Mouse (Mus musculus): Measurements from ENCODE around the gene Cfl1. TPM values are rescaled to one million over a fixed set of nuclear protein-coding genes. Genes with fewer than 3 reads are reported as not detected.

Gene Cfl1
- polyA plus RNA-seq, 1 experiment from 2014 or later = 2,930 TPM

- peaks cover 20% of the 10 kb centered on the region for H3K36me3 ChIP-seq
- no peak overlapping the region for H3K27ac ChIP-seq
- no peak overlapping the region for H3K9ac ChIP-seq
- H3K4me3 ChIP-seq (replicated peaks) = no peak overlapping the region
- no peaks in the 10 kb centered on the region for H3K27me3 ChIP-seq
- peaks cover 34% of the 10 kb centered on the region for H3K4me1 ChIP-seq
- H3K4me2 ChIP-seq = no peak overlapping the region
- H3K9me3 ChIP-seq (replicated peaks) = no peaks in the 10 kb centered on the region
- ATAC-seq (replicated peaks; ENCODE audit: low FRiP score) = no peak
- 55% methylated on average over 5 of the region's 5 CpGs for WGBS
These were observed 18.4 kb upstream of the Cfl1 start for GRCm38 (mm10) chr19:5471846-5472245.

GRCm38 (mm10) chr19:5472857-5473256 is 17.4 kb upstream of the Cfl1 start:
- H3K36me3 ChIP-seq = peaks cover 20% of the 10 kb centered on the region
- H3K4me2 ChIP-seq = peak overlapping the region; percentile 93
- peak overlapping the region; percentile 69; the same call in 1 of the 2 replicates for H3K4me3 ChIP-seq (replicated peaks)
- no peak for ATAC-seq (replicated peaks; ENCODE audit: low FRiP score)
- H3K9me3 ChIP-seq (replicated peaks) = no peaks in the 10 kb centered on the region
- H3K27ac ChIP-seq = peak overlapping the region; percentile 93; the same call in 1 of the 2 replicates
- 78% methylated on average over 3 of the region's 3 CpGs for WGBS
- H3K9ac ChIP-seq = no peak overlapping the region
- peaks cover 42% of the 10 kb centered on the region for H3K4me1 ChIP-seq
- H3K27me3 ChIP-seq = no peaks in the 10 kb centered on the region

- Histone ChIP-seq H3K27ac (peak within 1 kb of the TSS; percentile 93), H3K4me3 (replicated peaks) (peak within 1 kb of the TSS; percentile 69), H3K27me3 (no peaks in the 10 kb centered on the region), H3K4me1 (peaks cover 44% of the 10 kb centered on the region), H3K9me3 (replicated peaks) (no peaks in the 10 kb centered on the region), H3K4me2 (peak within 1 kb of the TSS; percentile 93), H3K9ac (peak within 1 kb of the TSS; percentile 73), H3K36me3 (peaks cover 27% of the 10 kb centered on the region)
- peak; percentile 71 for ATAC-seq (replicated peaks; ENCODE audit: low FRiP score)
- WGBS = 0% methylated on average over 22 of the region's 22 CpGs
These were observed 16.5 kb upstream of the Cfl1 start, which contains the start of gene Efemp2 for GRCm38 (mm10) chr19:5473720-5474119. Gene Efemp2, plus strand, starts transcription at chr19:5473954.

GRCm38 (mm10) chr19:5474281-5475068 is 15.8 kb upstream of the Cfl1 start:
- peak overlapping the region; percentile 93 for H3K27ac ChIP-seq
- under 1% methylated on average over 49 of the region's 68 CpGs for WGBS
- peak; percentile 65 for ATAC-seq (replicated peaks; ENCODE audit: low FRiP score)

GRCm38 (mm10) chr19:5475069-5475714 is 15.1 kb upstream of the Cfl1 start:
- H3K27me3 ChIP-seq = no peaks in the 10 kb centered on the region
- peaks cover 42% of the 10 kb centered on the region for H3K36me3 ChIP-seq
- ATAC-seq (replicated peaks; ENCODE audit: low FRiP score) = 0 out of 2 replicates have a peak, but pooled peaks have one; percentile 7

More at GRCm38 (mm10) chr19:5474281-5475068, 15.8 kb upstream of the Cfl1 start:
- no peaks in the 10 kb centered on the region for H3K27me3 ChIP-seq
- peaks cover 35% of the 10 kb centered on the region for H3K36me3 ChIP-seq
- peaks cover 44% of the 10 kb centered on the region for H3K4me1 ChIP-seq
- H3K9ac ChIP-seq = peak overlapping the region; percentile 73
- no peaks in the 10 kb centered on the region for H3K9me3 ChIP-seq (replicated peaks)
- peak overlapping the region; percentile 69 for H3K4me3 ChIP-seq (replicated peaks)
- H3K4me2 ChIP-seq = peak overlapping the region; percentile 93

GRCm38 (mm10) chr19:5477004-5477667 is 13.1 kb upstream of the Cfl1 start:
- 81% methylated on average over 10 of the region's 10 CpGs for WGBS
- no peaks in the 10 kb centered on the region for H3K9me3 ChIP-seq (replicated peaks)
- no peaks in the 10 kb centered on the region for H3K27me3 ChIP-seq
- H3K4me1 ChIP-seq = peaks cover 44% of the 10 kb centered on the region
- ATAC-seq (replicated peaks; ENCODE audit: low FRiP score) = no peak
- H3K27ac ChIP-seq = 0 out of 2 replicates have a peak overlapping the region, but pooled peaks have one; percentile 13
- peak overlapping the region; percentile 10; the same call in 1 of the 2 replicates for H3K9ac ChIP-seq
- H3K36me3 ChIP-seq = peaks cover 61% of the 10 kb centered on the region
- H3K4me3 ChIP-seq (replicated peaks) = no peak overlapping the region
- H3K4me2 ChIP-seq = 0 out of 2 replicates have a peak overlapping the region, but pooled peaks have one; percentile 21

More at GRCm38 (mm10) chr19:5475069-5475714, 15.1 kb upstream of the Cfl1 start:
- 12% methylated on average over 13 of the region's 13 CpGs for WGBS
- H3K9me3 ChIP-seq (replicated peaks) = no peaks in the 10 kb centered on the region
- H3K27ac ChIP-seq = peak overlapping the region; percentile 93
- H3K9ac ChIP-seq = peak overlapping the region; percentile 73
- H3K4me1 ChIP-seq = peaks cover 44% of the 10 kb centered on the region
- peak overlapping the region; percentile 69 for H3K4me3 ChIP-seq (replicated peaks)
- peak overlapping the region; percentile 93 for H3K4me2 ChIP-seq

GRCm38 (mm10) chr19:5477668-5478300 is 12.5 kb upstream of the Cfl1 start:
- Histone ChIP-seq H3K9ac (no peak overlapping the region), H3K4me2 (no peak overlapping the region), H3K4me1 (peaks cover 44% of the 10 kb centered on the region), H3K4me3 (replicated peaks) (no peak overlapping the region), H3K9me3 (replicated peaks) (no peaks in the 10 kb centered on the region), H3K36me3 (peaks cover 68% of the 10 kb centered on the region), H3K27ac (0 out of 2 replicates have a peak overlapping the region, but pooled peaks have one; percentile 13), H3K27me3 (no peaks in the 10 kb centered on the region)
- 85% methylated on average over 18 of the region's 18 CpGs for WGBS
- no peak for ATAC-seq (replicated peaks; ENCODE audit: low FRiP score)

GRCm38 (mm10) chr19:5480016-5480415 is 10.2 kb upstream of the Cfl1 start:
- peaks cover 90% of the 10 kb centered on the region for H3K36me3 ChIP-seq
- H3K27me3 ChIP-seq = no peaks in the 10 kb centered on the region
- no peak overlapping the region for H3K27ac ChIP-seq
- no peak for ATAC-seq (replicated peaks; ENCODE audit: low FRiP score)
- H3K4me2 ChIP-seq = no peak overlapping the region
- WGBS = 83% methylated on average over 10 of the region's 10 CpGs
- H3K4me3 ChIP-seq (replicated peaks) = no peak overlapping the region
- peaks cover 26% of the 10 kb centered on the region for H3K4me1 ChIP-seq
- no peak overlapping the region for H3K9ac ChIP-seq
- H3K9me3 ChIP-seq (replicated peaks) = no peaks in the 10 kb centered on the region

- H3K4me3 ChIP-seq (replicated peaks) = no peak overlapping the region
These were observed 8.9 kb upstream of the Cfl1 start for GRCm38 (mm10) chr19:5481398-5481797.

GRCm38 (mm10) chr19:5483386-5484359 is 6.6 kb upstream of the Cfl1 start:
- Histone ChIP-seq H3K36me3 (peaks cover 76% of the 10 kb centered on the region), H3K4me2 (no peak overlapping the region), H3K4me3 (replicated peaks) (no peak overlapping the region), H3K27ac (no peak overlapping the region), H3K27me3 (no peaks in the 10 kb centered on the region), H3K4me1 (peaks cover 26% of the 10 kb centered on the region), H3K9me3 (replicated peaks) (no peaks in the 10 kb centered on the region), H3K9ac (no peak overlapping the region)
- WGBS = 92% methylated on average over 19 of the region's 19 CpGs
- ATAC-seq (replicated peaks; ENCODE audit: low FRiP score) = no peak

More at GRCm38 (mm10) chr19:5481398-5481797, 8.9 kb upstream of the Cfl1 start:
- no peak overlapping the region for H3K27ac ChIP-seq
- no peaks in the 10 kb centered on the region for H3K27me3 ChIP-seq
- no peak overlapping the region for H3K9ac ChIP-seq
- H3K4me2 ChIP-seq = no peak overlapping the region
- H3K9me3 ChIP-seq (replicated peaks) = no peaks in the 10 kb centered on the region
- no peak for ATAC-seq (replicated peaks; ENCODE audit: low FRiP score)
- peaks cover 23% of the 10 kb centered on the region for H3K4me1 ChIP-seq
- peaks cover 99% of the 10 kb centered on the region for H3K36me3 ChIP-seq
- WGBS = 92% methylated on average over 10 of the region's 10 CpGs
